Mouse (Mus musculus) lung, postnatal 0 days (tissue): ENCODE measurements at regions not wholly inside any gene's neighbourhood (a gene's known extent, or its start where the extent isn't known, plus 50 kb on each side); places are given as distances from the start of the nearest gene placed in this dataset.

Source experiments
- ATAC-seq: fragments of 200-750 bp; cut with Nextera tagmentation; 2 replicates; pipeline ENCODE4 v1.8.0; 2017; ENCODE audit warnings: moderate library complexity
- DNase-seq: peaks from one replicate; pipeline ENCODE4 v3.0.0-alpha.2; 2016; ENCODE audit warnings: low spot score
- H3K27ac ChIP-seq: fragments of 300-500 bp; sonication (generic); 2 replicates; pipeline ENCODE4 v1.5.1; 2014; ENCODE audit warnings: antibody characterized with exemption, mild to moderate bottlenecking, low read length, mixed read lengths
- H3K27me3 ChIP-seq: fragments of 300-500 bp; sonication (generic); replicated peaks from 2 replicates; pipeline ENCODE4 v1.6.1; 2014; ENCODE audit warnings: low read length, mixed read lengths; ENCODE audit not compliant: insufficient read depth
- H3K36me3 ChIP-seq: fragments of 300-500 bp; sonication (generic); 2 replicates; pipeline ENCODE4 v1.6.1; 2014; ENCODE audit warnings: low read length, mixed read lengths; ENCODE audit not compliant: insufficient read depth
- H3K4me1 ChIP-seq: fragments of 300-500 bp; sonication (generic); 2 replicates; pipeline ENCODE4 v1.6.1; 2014; ENCODE audit warnings: antibody characterized with exemption, low read depth, low read length, mixed read lengths; ENCODE audit not compliant: insufficient read depth
- H3K4me2 ChIP-seq: fragments of 300-500 bp; sonication (generic); replicated peaks from 2 replicates; pipeline ENCODE4 v1.6.1; 2014; ENCODE audit warnings: low read depth, mild to moderate bottlenecking, low read length, moderate library complexity, mixed read lengths
- H3K4me3 ChIP-seq: fragments of 300-500 bp; sonication (generic); 2 replicates; pipeline ENCODE4 v1.5.1; 2014; ENCODE audit warnings: low read depth, low read length
- H3K9ac ChIP-seq: fragments of 300-500 bp; sonication (generic); replicated peaks from 2 replicates; pipeline ENCODE4 v1.6.1; 2014; ENCODE audit warnings: low read depth, mild to moderate bottlenecking
- H3K9me3 ChIP-seq: fragments of 300-500 bp; sonication (generic); 2 replicates; pipeline ENCODE4 v1.6.1; 2016; ENCODE audit warnings: low read length, mixed read lengths
- CTCF ChIP-seq: IDR thresholded peaks from 2 replicates; pipeline ENCODE4 v1.5.1; 2016; ENCODE audit warnings: antibody characterized with exemption, mild to moderate bottlenecking
- EP300 ChIP-seq: IDR thresholded peaks from 2 replicates; pipeline ENCODE4 v1.6.1; 2016; ENCODE audit warnings: antibody characterized with exemption, mild to moderate bottlenecking, control low read depth
- WGBS: fragments of 180-500 bp; shearing (Covaris S2); extraction: QIAGEN DNeasy Blood & Tissue Kit; methylation state at CpG from one replicate; pipeline ENCODE4 v1.1.7; 2014; 5-methylcytosine and 5-hydroxymethylcytosine counted together

DNA sequence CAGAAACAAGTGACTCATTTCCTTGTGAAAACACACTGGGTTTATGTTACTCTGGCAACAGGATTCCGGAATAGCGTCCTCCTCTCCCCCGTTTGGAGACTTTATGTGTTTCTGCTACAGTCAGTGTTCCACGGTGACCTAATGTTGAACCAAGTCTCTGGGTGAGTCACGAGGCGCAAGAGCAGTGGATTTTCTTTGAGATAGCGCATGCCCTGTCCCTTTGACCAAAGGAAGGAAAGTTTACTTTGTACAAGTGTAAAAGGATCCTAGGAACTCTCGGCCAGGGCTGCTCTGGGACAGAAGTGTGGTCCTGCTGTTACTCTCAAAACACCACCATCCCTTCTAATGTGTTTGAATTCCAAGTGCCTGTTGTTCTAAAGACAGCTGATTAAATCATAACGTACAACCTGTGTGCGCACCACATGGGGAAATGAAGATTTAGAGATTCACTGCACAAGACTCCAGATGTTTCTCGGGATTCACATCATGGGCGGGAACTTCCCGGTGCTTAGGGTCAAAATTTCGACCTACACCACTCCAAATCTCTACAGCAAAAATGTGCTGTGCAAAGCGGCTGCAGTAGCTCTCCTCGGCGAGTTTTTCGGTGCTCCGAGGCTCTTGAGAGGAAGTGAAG, 176.1 kb upstream of the Rbms1 start:
- Histone ChIP-seq H3K27ac (peak overlapping the region; percentile 47), H3K4me2 (peak overlapping the region; percentile 55), H3K4me3 (peak overlapping the region; percentile 24), H3K4me1 (peaks cover 4% of the 10 kb centered on the region; the same call in 1 of the 2 replicates), H3K9ac (peak overlapping the region; percentile 19; the same call in 1 of the 2 replicates), H3K9me3 (no peaks in the 10 kb centered on the region), H3K36me3 (no peaks in the 10 kb centered on the region), H3K27me3 (no peaks in the 10 kb centered on the region)
- TF ChIP-seq CTCF (peak; percentile 12), EP300 (peak; percentile 74)
- DNase-seq: peak; percentile 97
- 2% methylated on average over 19 of the region's 19 CpGs for WGBS
- peak; percentile 96 for ATAC-seq

- Histone ChIP-seq H3K4me3 (no peak overlapping the region), H3K27me3 (no peaks in the 10 kb centered on the region), H3K9ac (no peak overlapping the region), H3K36me3 (no peaks in the 10 kb centered on the region), H3K9me3 (no peaks in the 10 kb centered on the region), H3K27ac (peak overlapping the region; percentile 47), H3K4me1 (peaks cover 4% of the 10 kb centered on the region; the same call in 1 of the 2 replicates), H3K4me2 (peak overlapping the region; percentile 55)
- ATAC-seq (peak; percentile 43), DNase-seq (no peak)
- TF ChIP-seq EP300: no peak
- TF ChIP-seq CTCF: no peak
- WGBS: 19% methylated on average over 3 of the region's 3 CpGs
Observed at GRCm38 (mm10) chr2:61138625-61138997, 175.6 kb upstream of the Rbms1 start.

- TF ChIP-seq EP300 (no peak), CTCF (no peak)
- H3K27ac ChIP-seq: no peak overlapping the region
- WGBS: 16% methylated on average over 3 of the region's 3 CpGs
- no peaks in the 10 kb centered on the region for H3K36me3 ChIP-seq
- no peaks in the 10 kb centered on the region for H3K27me3 ChIP-seq
- no peaks in the 10 kb centered on the region for H3K9me3 ChIP-seq
- peak; percentile 16 for DNase-seq
- H3K4me2 ChIP-seq: no peak overlapping the region
- peaks cover 4% of the 10 kb centered on the region; the same call in 1 of the 2 replicates for H3K4me1 ChIP-seq
- no peak overlapping the region for H3K9ac ChIP-seq
- no peak for ATAC-seq
- no peak overlapping the region for H3K4me3 ChIP-seq
Observed at GRCm38 (mm10) chr2:61137378-61137777, 174.4 kb upstream of the Rbms1 start.

GRCm38 (mm10) chr2:61136926-61137325, 173.9 kb upstream of the Rbms1 start:
- H3K27ac ChIP-seq: no peak overlapping the region
- peak; percentile 79 for DNase-seq
- H3K4me2 ChIP-seq: no peak overlapping the region
- H3K4me1 ChIP-seq: peaks cover 4% of the 10 kb centered on the region; the same call in 1 of the 2 replicates
- TF ChIP-seq EP300: peak; percentile 47
- TF ChIP-seq CTCF: no peak
- H3K36me3 ChIP-seq: no peaks in the 10 kb centered on the region
- peak; percentile 62 for ATAC-seq
- H3K9me3 ChIP-seq: no peaks in the 10 kb centered on the region
- WGBS: 8% methylated on average over 1 of the region's 1 CpGs
- H3K27me3 ChIP-seq: no peaks in the 10 kb centered on the region
- no peak overlapping the region for H3K4me3 ChIP-seq
- H3K9ac ChIP-seq: no peak overlapping the region

GRCm38 (mm10) chr2:61123046-61123806, 160.2 kb upstream of the Rbms1 start:
- Histone ChIP-seq H3K4me2 (no peak overlapping the region), H3K9ac (no peak overlapping the region), H3K27ac (no peak overlapping the region), H3K4me1 (no peaks in the 10 kb centered on the region), H3K27me3 (no peaks in the 10 kb centered on the region), H3K36me3 (no peaks in the 10 kb centered on the region), H3K4me3 (no peak overlapping the region), H3K9me3 (no peaks in the 10 kb centered on the region)
- no peak for DNase-seq
- TF ChIP-seq CTCF: no peak
- no peak for TF ChIP-seq EP300
- 81% methylated on average over 7 of the region's 7 CpGs for WGBS
- ATAC-seq: no peak

- Histone ChIP-seq H3K4me1 (no peaks in the 10 kb centered on the region), H3K9ac (no peak overlapping the region), H3K27me3 (no peaks in the 10 kb centered on the region), H3K4me2 (no peak overlapping the region), H3K9me3 (no peaks in the 10 kb centered on the region), H3K4me3 (no peak overlapping the region), H3K36me3 (no peaks in the 10 kb centered on the region), H3K27ac (no peak overlapping the region)
- 85% methylated on average over 5 of the region's 5 CpGs for WGBS
- TF ChIP-seq CTCF (no peak), EP300 (no peak)
- no peak for ATAC-seq
- no peak for DNase-seq
Observed at GRCm38 (mm10) chr2:61121281-61121680, 158.3 kb upstream of the Rbms1 start.
